Mouse (Mus musculus) bone marrow, adult 2 months (tissue): ENCODE data around the gene Dzip1.

Experiments
- CTCF ChIP-seq: fragments of 200-500 bp; IDR thresholded peaks from 2 replicates; pipeline ENCODE4 v1.5.1; 2011; ENCODE audit warnings: low read length, control low read depth; ENCODE audit not compliant: control insufficient read depth, insufficient read depth
- POLR2A ChIP-seq: fragments of 200-500 bp; IDR thresholded peaks from 2 replicates; pipeline ENCODE4 v1.6.1; 2011; ENCODE audit warnings: low read depth, mild to moderate bottlenecking, control low read depth, low read length, borderline replicate concordance; ENCODE audit not compliant: control insufficient read depth

- TF ChIP-seq CTCF (no peak), POLR2A (no peak)
Observed at GRCm38 (mm10) chr14:118972268-118972667, 47.0 kb upstream of the Dzip1 start.
